Mouse (Mus musculus): ENCODE results near the gene Gm49673. TPM values are rescaled to one million over a fixed set of nuclear protein-coding genes. Genes with fewer than 3 reads are reported as not detected.
"Not testable (repeated sequence)": the region's sequence is repeated elsewhere in the genome, so short reads cannot be mapped to it uniquely, and the experiment has no call there.

The Gm49673 gene
- total RNA-seq, 1 experiment: 0.27 TPM

- H3K27ac ChIP-seq (ENCODE audit: insufficient read depth, low read depth, low read length, poor library complexity, severe bottlenecking); H3K9ac ChIP-seq (ENCODE audit: insufficient read depth, low read depth, low read length, poor library complexity, severe bottlenecking); H3K36me3 ChIP-seq (ENCODE audit: control insufficient read depth, insufficient read depth, low read length, poor library complexity, severe bottlenecking); H3K4me3 ChIP-seq (ENCODE audit: insufficient read depth in 1 of 2, low read depth in 1 of 2, low read length in 2 of 2, poor library complexity in 1 of 2, severe bottlenecking in 1 of 2); in situ Hi-C loops (cut with MboI; ENCODE audit: low sequenced_read_pairs in 2 of 2, unreplicated experiment in 2 of 2); H3K9me3 ChIP-seq (ENCODE audit: control insufficient read depth, insufficient read depth, low read depth, low read length); H3K4me1 ChIP-seq (ENCODE audit: control insufficient read depth in 2 of 2, insufficient read depth in 2 of 2, low read length in 2 of 2, poor library complexity in 1 of 2); DNase-seq (ENCODE audit: low read depth, low spot score): not testable (repeated sequence)
Observed at GRCm38 (mm10) chr17:8116378-8116777, 31.2 kb downstream of the Gm49673 start.

DNA sequence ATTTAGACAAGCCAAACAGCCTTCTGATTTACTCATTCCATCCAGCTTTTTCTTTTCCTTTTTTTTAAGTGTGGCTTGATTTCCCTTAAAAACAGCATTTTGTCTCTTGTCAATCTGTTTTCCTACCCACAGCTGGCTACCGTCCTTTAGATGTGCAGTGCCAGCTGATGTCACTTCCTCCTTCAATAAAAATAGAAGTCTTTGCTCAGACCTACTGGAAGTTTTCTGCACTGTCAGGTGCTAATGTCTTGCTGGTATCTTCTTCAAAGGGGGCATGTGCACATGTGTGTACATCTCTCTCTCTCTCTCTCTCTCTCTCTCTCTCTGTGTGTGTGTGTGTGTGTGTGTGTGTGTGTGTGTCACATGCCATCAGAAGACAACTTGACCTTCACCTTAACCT lies 35.4 kb downstream of the Gm49673 start:
- H3K27ac ChIP-seq (ENCODE audit: insufficient read depth, low read depth, low read length, poor library complexity, severe bottlenecking); H3K9me3 ChIP-seq (ENCODE audit: control insufficient read depth, insufficient read depth, low read depth, low read length); H3K9ac ChIP-seq (ENCODE audit: insufficient read depth, low read depth, low read length, poor library complexity, severe bottlenecking); DNase-seq (ENCODE audit: low read depth, low spot score); in situ Hi-C loops (cut with MboI; ENCODE audit: low sequenced_read_pairs in 2 of 2, unreplicated experiment in 2 of 2); H3K4me3 ChIP-seq (ENCODE audit: insufficient read depth in 1 of 2, low read depth in 1 of 2, low read length in 2 of 2, poor library complexity in 1 of 2, severe bottlenecking in 1 of 2); H3K4me1 ChIP-seq (ENCODE audit: control insufficient read depth in 2 of 2, insufficient read depth in 2 of 2, low read length in 2 of 2, poor library complexity in 1 of 2); H3K36me3 ChIP-seq (ENCODE audit: control insufficient read depth, insufficient read depth, low read length, poor library complexity, severe bottlenecking): not testable (repeated sequence)

- in situ Hi-C loops (cut with MboI; ENCODE audit: low sequenced_read_pairs in 2 of 2, unreplicated experiment in 2 of 2); DNase-seq (ENCODE audit: low read depth, low spot score); H3K9ac ChIP-seq (ENCODE audit: insufficient read depth, low read depth, low read length, poor library complexity, severe bottlenecking); H3K27ac ChIP-seq (ENCODE audit: insufficient read depth, low read depth, low read length, poor library complexity, severe bottlenecking); H3K9me3 ChIP-seq (ENCODE audit: control insufficient read depth, insufficient read depth, low read depth, low read length); H3K4me1 ChIP-seq (ENCODE audit: control insufficient read depth in 2 of 2, insufficient read depth in 2 of 2, low read length in 2 of 2, poor library complexity in 1 of 2); H3K4me3 ChIP-seq (ENCODE audit: insufficient read depth in 1 of 2, low read depth in 1 of 2, low read length in 2 of 2, poor library complexity in 1 of 2, severe bottlenecking in 1 of 2); H3K36me3 ChIP-seq (ENCODE audit: control insufficient read depth, insufficient read depth, low read length, poor library complexity, severe bottlenecking): not testable (repeated sequence)
Observed at GRCm38 (mm10) chr17:8101297-8101609, 46.3 kb downstream of the Gm49673 start.

DNA sequence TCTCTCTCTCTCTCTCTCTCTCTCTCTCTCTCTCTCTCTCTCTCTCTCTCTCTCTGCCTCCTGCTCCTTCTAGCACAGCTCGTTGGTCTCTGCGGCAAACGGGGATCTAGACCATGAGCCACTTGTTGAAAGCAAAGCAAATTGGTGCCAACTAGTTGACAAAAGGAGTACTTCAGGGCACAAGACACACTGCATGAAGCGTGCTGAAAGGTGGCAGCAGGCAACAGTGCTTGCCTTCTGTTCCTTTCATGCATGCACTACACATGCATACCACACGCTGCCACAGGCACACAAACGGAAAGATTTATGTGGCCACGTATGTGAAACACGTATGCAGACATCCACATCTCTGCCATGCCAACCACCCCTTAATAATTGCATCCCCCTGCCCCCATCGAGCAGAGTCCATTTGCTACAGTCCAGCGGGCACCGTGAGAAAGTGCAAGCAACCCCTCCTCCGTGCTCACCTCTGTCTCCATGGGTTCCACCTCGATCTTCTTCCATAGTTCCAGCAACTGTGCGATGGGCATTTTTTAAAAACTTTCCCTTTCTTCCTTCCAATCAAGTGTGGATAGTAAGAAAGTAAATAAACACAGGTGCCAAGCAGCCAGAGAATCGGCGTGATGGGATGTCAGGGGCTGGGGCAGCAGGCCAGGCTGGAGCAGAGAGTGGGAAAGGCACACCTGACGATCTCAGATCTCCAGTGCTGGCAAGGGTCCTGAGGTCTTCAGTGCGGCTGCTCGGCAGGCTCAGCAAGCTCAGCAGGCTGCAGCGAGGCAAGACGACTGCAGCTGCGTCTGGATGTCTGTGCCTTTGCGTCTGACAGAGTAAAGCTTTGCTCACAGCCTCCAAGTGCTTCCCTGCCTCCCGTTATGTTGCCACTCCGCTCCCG lies 46.9 kb downstream of the Gm49673 start:
- H3K9me3 ChIP-seq (ENCODE audit: control insufficient read depth, insufficient read depth, low read depth, low read length); H3K9ac ChIP-seq (ENCODE audit: insufficient read depth, low read depth, low read length, poor library complexity, severe bottlenecking); H3K4me3 ChIP-seq (ENCODE audit: insufficient read depth in 1 of 2, low read depth in 1 of 2, low read length in 2 of 2, poor library complexity in 1 of 2, severe bottlenecking in 1 of 2); in situ Hi-C loops (cut with MboI; ENCODE audit: low sequenced_read_pairs in 2 of 2, unreplicated experiment in 2 of 2); H3K4me1 ChIP-seq (ENCODE audit: control insufficient read depth in 2 of 2, insufficient read depth in 2 of 2, low read length in 2 of 2, poor library complexity in 1 of 2); H3K27ac ChIP-seq (ENCODE audit: insufficient read depth, low read depth, low read length, poor library complexity, severe bottlenecking); H3K36me3 ChIP-seq (ENCODE audit: control insufficient read depth, insufficient read depth, low read length, poor library complexity, severe bottlenecking); DNase-seq (ENCODE audit: low read depth, low spot score): not testable (repeated sequence)

GRCm38 (mm10) chr17:8096199-8096598 lies 51.4 kb downstream of the Gm49673 start:
- H3K4me3 ChIP-seq (ENCODE audit: insufficient read depth in 1 of 2, low read depth in 1 of 2, low read length in 2 of 2, poor library complexity in 1 of 2, severe bottlenecking in 1 of 2); in situ Hi-C loops (cut with MboI; ENCODE audit: low sequenced_read_pairs in 2 of 2, unreplicated experiment in 2 of 2); H3K27ac ChIP-seq (ENCODE audit: insufficient read depth, low read depth, low read length, poor library complexity, severe bottlenecking); H3K36me3 ChIP-seq (ENCODE audit: control insufficient read depth, insufficient read depth, low read length, poor library complexity, severe bottlenecking); H3K9ac ChIP-seq (ENCODE audit: insufficient read depth, low read depth, low read length, poor library complexity, severe bottlenecking); DNase-seq (ENCODE audit: low read depth, low spot score); H3K4me1 ChIP-seq (ENCODE audit: control insufficient read depth in 2 of 2, insufficient read depth in 2 of 2, low read length in 2 of 2, poor library complexity in 1 of 2); H3K9me3 ChIP-seq (ENCODE audit: control insufficient read depth, insufficient read depth, low read depth, low read length): not testable (repeated sequence)

DNA sequence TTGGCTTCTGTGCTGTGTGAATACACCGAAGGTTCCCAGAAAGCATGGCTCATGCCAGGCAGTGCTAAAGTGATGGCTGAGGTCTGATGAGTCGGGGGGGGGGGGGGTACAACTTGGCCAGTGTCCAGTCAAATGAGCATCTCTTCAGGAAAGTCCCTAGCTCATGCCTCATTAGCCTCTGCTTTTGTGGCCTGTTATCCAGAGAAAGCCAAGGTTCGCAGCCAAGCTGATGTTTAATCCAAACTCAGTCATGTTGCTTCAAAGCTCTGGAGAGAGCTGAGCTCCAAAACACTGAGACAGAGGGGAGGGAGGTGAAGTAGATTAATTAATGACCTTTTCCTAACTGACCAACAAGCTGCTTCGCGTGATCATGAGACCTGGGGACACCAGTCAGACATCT lies 51.9 kb downstream of the Gm49673 start:
- H3K9me3 ChIP-seq (ENCODE audit: control insufficient read depth, insufficient read depth, low read depth, low read length); H3K4me3 ChIP-seq (ENCODE audit: insufficient read depth in 1 of 2, low read depth in 1 of 2, low read length in 2 of 2, poor library complexity in 1 of 2, severe bottlenecking in 1 of 2); DNase-seq (ENCODE audit: low read depth, low spot score); H3K27ac ChIP-seq (ENCODE audit: insufficient read depth, low read depth, low read length, poor library complexity, severe bottlenecking); H3K4me1 ChIP-seq (ENCODE audit: control insufficient read depth in 2 of 2, insufficient read depth in 2 of 2, low read length in 2 of 2, poor library complexity in 1 of 2); H3K9ac ChIP-seq (ENCODE audit: insufficient read depth, low read depth, low read length, poor library complexity, severe bottlenecking); H3K36me3 ChIP-seq (ENCODE audit: control insufficient read depth, insufficient read depth, low read length, poor library complexity, severe bottlenecking); in situ Hi-C loops (cut with MboI; ENCODE audit: low sequenced_read_pairs in 2 of 2, unreplicated experiment in 2 of 2): not testable (repeated sequence)

DNA sequence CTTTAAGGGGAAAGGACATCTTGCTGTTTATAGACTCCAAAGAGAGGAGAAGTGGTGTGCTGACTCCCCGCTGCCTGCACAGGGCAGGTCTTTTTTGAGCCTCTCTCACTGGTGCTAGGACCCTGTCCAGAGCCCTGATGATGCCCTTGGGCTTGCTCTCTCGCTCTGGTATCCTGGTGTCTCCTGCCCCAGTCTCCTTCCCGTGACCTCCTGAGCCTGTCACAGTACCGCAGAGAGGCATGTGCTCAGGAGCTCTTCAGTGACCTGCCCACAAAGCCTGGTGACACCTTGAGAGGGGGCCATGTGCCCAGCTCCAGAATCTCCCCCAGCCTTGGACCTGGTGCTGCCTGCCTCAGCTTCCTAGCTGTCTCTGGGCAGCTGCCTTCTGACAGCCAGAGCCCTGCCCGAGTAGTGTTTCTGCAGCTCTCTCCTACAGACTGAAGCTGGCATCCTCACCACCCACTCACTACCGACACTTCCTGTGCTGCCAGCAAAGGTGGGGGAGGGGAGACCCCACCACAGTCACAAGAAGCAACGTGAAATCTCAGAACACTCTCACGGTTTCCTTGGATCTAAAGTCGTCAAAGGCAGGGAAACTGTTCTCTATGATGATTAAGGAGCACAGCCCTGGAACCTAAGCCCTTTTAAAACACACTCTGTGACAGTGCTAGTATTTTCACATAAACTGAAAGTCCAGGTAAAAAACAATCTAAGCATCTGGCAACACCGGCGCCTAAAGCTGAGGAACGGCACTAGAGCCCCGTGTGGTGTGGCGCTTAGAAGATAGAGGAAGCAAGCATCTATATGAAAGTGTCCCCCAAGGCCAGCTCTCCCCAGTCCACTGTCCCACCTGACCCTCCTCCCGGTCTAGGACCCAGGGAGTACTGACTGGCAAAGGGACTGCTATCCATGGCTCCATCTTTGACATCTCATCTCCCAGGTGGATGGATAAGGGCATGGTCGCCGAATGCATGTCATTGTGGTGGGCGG lies 54.8 kb downstream of the Gm49673 start:
- H3K9ac ChIP-seq (ENCODE audit: insufficient read depth, low read depth, low read length, poor library complexity, severe bottlenecking); H3K27ac ChIP-seq (ENCODE audit: insufficient read depth, low read depth, low read length, poor library complexity, severe bottlenecking); DNase-seq (ENCODE audit: low read depth, low spot score); H3K36me3 ChIP-seq (ENCODE audit: control insufficient read depth, insufficient read depth, low read length, poor library complexity, severe bottlenecking); H3K9me3 ChIP-seq (ENCODE audit: control insufficient read depth, insufficient read depth, low read depth, low read length); H3K4me3 ChIP-seq (ENCODE audit: insufficient read depth in 1 of 2, low read depth in 1 of 2, low read length in 2 of 2, poor library complexity in 1 of 2, severe bottlenecking in 1 of 2); H3K4me1 ChIP-seq (ENCODE audit: control insufficient read depth in 2 of 2, insufficient read depth in 2 of 2, low read length in 2 of 2, poor library complexity in 1 of 2); in situ Hi-C loops (cut with MboI; ENCODE audit: low sequenced_read_pairs in 2 of 2, unreplicated experiment in 2 of 2): not testable (repeated sequence)

- H3K9ac ChIP-seq (ENCODE audit: insufficient read depth, low read depth, low read length, poor library complexity, severe bottlenecking); H3K27ac ChIP-seq (ENCODE audit: insufficient read depth, low read depth, low read length, poor library complexity, severe bottlenecking); H3K4me1 ChIP-seq (ENCODE audit: control insufficient read depth in 2 of 2, insufficient read depth in 2 of 2, low read length in 2 of 2, poor library complexity in 1 of 2); DNase-seq (ENCODE audit: low read depth, low spot score); H3K36me3 ChIP-seq (ENCODE audit: control insufficient read depth, insufficient read depth, low read length, poor library complexity, severe bottlenecking); H3K4me3 ChIP-seq (ENCODE audit: insufficient read depth in 1 of 2, low read depth in 1 of 2, low read length in 2 of 2, poor library complexity in 1 of 2, severe bottlenecking in 1 of 2); in situ Hi-C loops (cut with MboI; ENCODE audit: low sequenced_read_pairs in 2 of 2, unreplicated experiment in 2 of 2); H3K9me3 ChIP-seq (ENCODE audit: control insufficient read depth, insufficient read depth, low read depth, low read length): not testable (repeated sequence)
Observed at GRCm38 (mm10) chr17:8091320-8091719, 56.3 kb downstream of the Gm49673 start.
